Mouse (Mus musculus): ENCODE measurements around the gene Rnf5. TPM values are rescaled to one million over a fixed set of nuclear protein-coding genes. Genes with fewer than 3 reads are reported as not detected.
A peak's percentile ranks its signal among the peaks of the same experiment; 100 is the strongest.

Rnf5 gene
- polyA plus RNA-seq, 1 experiment from 2014 or later, result 222 TPM

DNA sequence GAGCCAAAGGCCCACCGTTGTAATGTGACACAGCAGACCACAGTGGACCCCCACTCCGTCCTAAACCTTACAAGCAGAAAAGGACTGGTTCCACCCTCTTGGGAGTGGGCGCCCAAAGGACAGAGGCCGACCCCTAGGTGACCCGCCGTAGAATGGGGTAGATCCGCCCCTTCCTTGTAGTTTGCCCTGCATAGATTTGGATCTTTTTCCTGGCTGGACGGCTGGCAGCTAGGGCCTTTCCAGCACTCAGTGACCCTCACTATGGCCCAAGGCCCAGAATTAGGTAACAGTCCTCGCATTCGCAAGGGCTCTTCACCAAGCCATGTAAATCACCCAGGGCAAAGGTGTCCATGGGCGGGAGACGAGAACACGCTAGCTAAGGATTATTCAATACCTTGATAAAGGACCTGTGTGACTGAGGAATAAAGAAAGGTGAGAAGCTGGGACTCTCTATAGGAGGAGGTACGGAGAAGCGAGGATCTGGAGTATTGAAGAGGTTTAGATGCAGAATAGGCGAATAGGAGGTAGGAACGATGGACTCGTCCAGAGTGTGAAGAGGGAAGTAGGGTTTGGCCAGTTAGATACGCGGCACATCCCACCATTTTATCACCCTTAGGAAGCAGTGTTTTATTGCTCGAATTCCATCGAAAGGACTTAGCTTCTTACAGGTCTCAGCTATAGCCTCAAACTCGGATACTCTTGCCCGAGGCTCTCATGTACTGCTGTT lies 1.2 kb upstream of the Rnf5 start:
- peaks cover 23% of the 10 kb centered on the region for H3K4me1 ChIP-seq (ENCODE audit: control insufficient read depth, insufficient read depth, low read length)
- no peak for DNase-seq (ENCODE audit: low spot score)
- WGBS, result 18% methylated on average over 24 of the region's 24 CpGs

DNA sequence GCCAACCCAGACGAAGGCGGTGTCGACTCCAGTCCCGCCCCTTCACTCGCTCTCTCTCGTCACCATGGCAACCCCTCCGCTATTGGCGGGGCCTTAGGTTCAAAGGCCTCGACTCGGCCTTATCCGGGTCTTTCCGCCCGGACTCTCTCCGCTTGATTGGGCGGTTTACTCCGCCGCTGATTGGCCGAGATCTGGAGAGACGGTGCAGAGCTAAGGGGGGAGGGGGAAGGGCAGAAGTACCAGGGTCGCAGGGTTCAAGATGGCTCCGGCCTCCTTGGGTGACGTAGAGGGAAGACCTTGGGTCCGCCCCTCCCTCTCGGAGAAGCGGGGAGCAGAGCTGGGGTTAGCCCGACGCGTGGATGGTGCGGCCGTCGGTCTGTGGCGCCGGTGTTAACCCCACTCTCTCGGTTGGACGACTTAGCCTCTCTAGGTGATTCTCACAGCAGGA lies 595 bp upstream of the Rnf5 start, which contains the start of gene Agpat1:
Gene Agpat1, plus strand, starts transcription at position 202 of the 448 bp plus-strand sequence.
- ATAC-seq (peak; percentile 83), DNase-seq (ENCODE audit: low spot score) (no peak)
- Histone ChIP-seq H3K36me3 (ENCODE audit: control insufficient read depth, insufficient read depth, low read length) (peaks cover 26% of the 10 kb centered on the region), H3K4me1 (ENCODE audit: control insufficient read depth, insufficient read depth, low read length) (peaks cover 23% of the 10 kb centered on the region), H3K4me2 (ENCODE audit: low read length) (peak within 1 kb of the TSS; percentile 77), H3K9me3 (replicated peaks; ENCODE audit: control insufficient read depth, low read length) (no peaks in the 10 kb centered on the region), H3K4me3 (ENCODE audit: low read depth, low read length) (peak within 1 kb of the TSS; percentile 92), H3K27ac (ENCODE audit: low read depth, low read length) (peak within 1 kb of the TSS; percentile 85), H3K9ac (ENCODE audit: low read length) (peak within 1 kb of the TSS; percentile 98), H3K27me3 (replicated peaks; ENCODE audit: control insufficient read depth, insufficient read depth, low read length) (no peaks in the 10 kb centered on the region)
- under 1% methylated on average over 35 of the region's 35 CpGs for WGBS

More for the DNA sequence above, 1.2 kb upstream of the Rnf5 start:
- peaks cover 26% of the 10 kb centered on the region for H3K36me3 ChIP-seq (ENCODE audit: control insufficient read depth, insufficient read depth, low read length)
- H3K9ac ChIP-seq (ENCODE audit: low read length), result peak overlapping the region; percentile 98
- ATAC-seq, result no peak
- peak overlapping the region; percentile 77 for H3K4me2 ChIP-seq (ENCODE audit: low read length)
- peak overlapping the region; percentile 85 for H3K27ac ChIP-seq (ENCODE audit: low read depth, low read length)
- peak overlapping the region; percentile 92 for H3K4me3 ChIP-seq (ENCODE audit: low read depth, low read length)
- no peaks in the 10 kb centered on the region for H3K9me3 ChIP-seq (replicated peaks; ENCODE audit: control insufficient read depth, low read length)
- H3K27me3 ChIP-seq (replicated peaks; ENCODE audit: control insufficient read depth, insufficient read depth, low read length), result no peaks in the 10 kb centered on the region

DNA sequence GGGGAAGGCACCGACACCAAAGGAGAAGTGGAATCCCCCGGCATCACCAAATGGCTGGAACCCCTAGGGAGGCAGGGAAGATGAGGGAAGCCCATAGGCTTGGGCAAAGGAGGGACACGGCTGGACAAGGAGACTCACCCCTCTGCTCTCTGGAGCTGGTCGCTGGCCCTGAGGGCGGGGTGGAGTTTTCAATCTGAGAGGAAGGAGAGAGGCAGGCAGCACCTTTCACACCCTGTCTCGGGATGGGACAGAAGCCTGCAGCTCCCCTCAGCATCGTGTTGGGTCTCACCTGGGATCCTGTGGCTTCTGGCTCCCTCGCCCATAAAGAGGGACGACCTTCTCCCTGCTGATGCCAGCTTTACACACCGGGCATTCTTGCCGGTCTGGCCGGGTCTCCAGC lies 1.7 kb downstream of the Rnf5 start:
- H3K9me3 ChIP-seq (replicated peaks; ENCODE audit: control insufficient read depth, low read length), result no peaks in the 10 kb centered on the region
- DNase-seq (ENCODE audit: low spot score) (no peak), ATAC-seq (no peak)
- no peak overlapping the region for H3K27ac ChIP-seq (ENCODE audit: low read depth, low read length)
- peak overlapping the region; percentile 66; the same call in 1 of the 2 replicates for H3K4me2 ChIP-seq (ENCODE audit: low read length)
- 90% methylated on average over 12 of the region's 12 CpGs for WGBS
- no peak overlapping the region for H3K9ac ChIP-seq (ENCODE audit: low read length)
- H3K4me3 ChIP-seq (ENCODE audit: low read depth, low read length), result no peak overlapping the region
- H3K36me3 ChIP-seq (ENCODE audit: control insufficient read depth, insufficient read depth, low read length), result peaks cover 24% of the 10 kb centered on the region
- H3K27me3 ChIP-seq (replicated peaks; ENCODE audit: control insufficient read depth, insufficient read depth, low read length), result no peaks in the 10 kb centered on the region
- H3K4me1 ChIP-seq (ENCODE audit: control insufficient read depth, insufficient read depth, low read length), result peaks cover 19% of the 10 kb centered on the region

DNA sequence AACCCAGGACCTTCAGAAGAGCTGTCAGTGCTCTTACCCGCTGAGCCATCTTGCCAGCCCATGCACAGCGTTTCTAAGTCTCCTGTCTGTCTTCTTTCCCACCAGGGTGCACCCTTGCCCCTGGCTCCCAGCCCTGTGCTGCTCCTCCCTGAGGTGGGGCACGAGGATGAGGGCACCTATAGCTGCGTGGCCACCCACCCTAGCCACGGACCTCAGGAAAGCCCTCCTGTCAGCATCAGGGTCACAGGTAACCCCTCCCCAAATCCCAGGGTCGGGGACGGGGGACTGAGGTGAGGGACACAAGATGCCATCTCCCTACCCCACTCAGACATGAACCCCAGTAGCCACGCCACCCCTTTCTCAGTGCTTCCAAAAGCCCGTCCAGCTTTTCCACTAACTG lies 3.6 kb downstream of the Rnf5 start:
- Histone ChIP-seq H3K9me3 (replicated peaks; ENCODE audit: control insufficient read depth, low read length) (no peaks in the 10 kb centered on the region), H3K27me3 (replicated peaks; ENCODE audit: control insufficient read depth, insufficient read depth, low read length) (no peaks in the 10 kb centered on the region), H3K4me2 (ENCODE audit: low read length) (no peak overlapping the region), H3K9ac (ENCODE audit: low read length) (no peak overlapping the region), H3K4me1 (ENCODE audit: control insufficient read depth, insufficient read depth, low read length) (peaks cover 9% of the 10 kb centered on the region), H3K27ac (ENCODE audit: low read depth, low read length) (no peak overlapping the region), H3K4me3 (ENCODE audit: low read depth, low read length) (no peak overlapping the region), H3K36me3 (ENCODE audit: control insufficient read depth, insufficient read depth, low read length) (peaks cover 36% of the 10 kb centered on the region)
- ATAC-seq (no peak), DNase-seq (ENCODE audit: low spot score) (no peak)
- WGBS, result 70% methylated on average over 9 of the region's 9 CpGs

DNA sequence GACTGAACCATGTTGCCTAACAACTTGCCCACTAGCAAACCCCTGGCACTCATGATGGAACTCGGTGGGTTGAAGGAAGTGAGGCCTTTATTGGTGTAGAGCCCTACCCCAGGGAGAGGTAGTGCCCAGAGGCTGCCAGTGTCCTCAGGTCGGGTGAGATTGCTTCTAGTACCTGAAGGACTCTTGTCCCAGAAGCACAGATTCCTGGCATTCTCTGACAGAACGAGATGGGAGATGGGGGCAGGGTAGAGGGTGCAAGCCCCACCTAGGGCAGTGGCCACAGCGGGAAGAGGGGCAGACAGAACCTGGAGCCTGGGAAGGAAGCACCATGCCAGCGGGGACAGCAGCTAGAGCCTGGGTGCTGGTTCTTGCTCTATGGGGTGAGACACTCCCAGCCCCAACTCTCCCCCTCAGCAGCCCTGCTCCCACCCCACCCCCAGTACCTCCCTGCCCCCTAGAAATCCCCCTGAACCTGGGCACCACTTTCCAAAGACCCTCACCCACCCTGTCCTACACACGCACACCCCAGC lies 5.9 kb downstream of the Rnf5 start, which contains the start of gene Ager:
Gene Ager, plus strand, starts transcription at position 297 of the 530 bp plus-strand sequence.
- Histone ChIP-seq H3K9ac (ENCODE audit: low read length) (no peak within 1 kb of the TSS), H3K36me3 (ENCODE audit: control insufficient read depth, insufficient read depth, low read length) (peaks cover 46% of the 10 kb centered on the region), H3K4me1 (ENCODE audit: control insufficient read depth, insufficient read depth, low read length) (peaks cover 14% of the 10 kb centered on the region), H3K4me2 (ENCODE audit: low read length) (no peak within 1 kb of the TSS), H3K27ac (ENCODE audit: low read depth, low read length) (no peak within 1 kb of the TSS), H3K4me3 (ENCODE audit: low read depth, low read length) (no peak within 1 kb of the TSS), H3K9me3 (replicated peaks; ENCODE audit: control insufficient read depth, low read length) (no peaks in the 10 kb centered on the region), H3K27me3 (replicated peaks; ENCODE audit: control insufficient read depth, insufficient read depth, low read length) (no peaks in the 10 kb centered on the region)
- 25% methylated on average over 6 of the region's 6 CpGs for WGBS
- ATAC-seq (no peak), DNase-seq (ENCODE audit: low spot score) (no peak)

DNA sequence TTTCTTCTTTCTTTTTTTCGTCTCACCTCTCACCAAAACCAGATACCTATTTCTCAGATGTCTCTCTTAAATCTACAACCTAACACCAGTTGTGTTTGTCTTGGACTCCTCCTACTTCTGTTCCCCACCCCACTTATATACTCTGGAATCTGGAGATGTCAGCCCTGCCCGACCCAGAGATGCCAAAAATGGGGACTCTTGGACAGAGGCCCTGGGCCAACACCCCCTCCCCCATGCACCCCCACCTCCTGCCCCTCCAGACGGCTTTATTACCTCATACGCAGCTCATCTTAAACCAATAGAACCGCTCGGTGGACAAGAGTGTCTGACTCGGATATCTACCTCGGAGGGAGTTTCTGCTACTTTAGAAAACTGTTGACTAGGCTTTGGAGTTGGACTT lies 7.4 kb downstream of the Rnf5 start:
- ATAC-seq, result no peak
- DNase-seq (ENCODE audit: low spot score), result no peak
- peaks cover 35% of the 10 kb centered on the region for H3K36me3 ChIP-seq (ENCODE audit: control insufficient read depth, insufficient read depth, low read length)
- H3K4me3 ChIP-seq (ENCODE audit: low read depth, low read length), result no peak overlapping the region
- no peaks in the 10 kb centered on the region for H3K9me3 ChIP-seq (replicated peaks; ENCODE audit: control insufficient read depth, low read length)
- 79% methylated on average over 8 of the region's 8 CpGs for WGBS
- H3K9ac ChIP-seq (ENCODE audit: low read length), result no peak overlapping the region
- H3K27ac ChIP-seq (ENCODE audit: low read depth, low read length), result no peak overlapping the region
- no peaks in the 10 kb centered on the region for H3K27me3 ChIP-seq (replicated peaks; ENCODE audit: control insufficient read depth, insufficient read depth, low read length)
- peaks cover 15% of the 10 kb centered on the region for H3K4me1 ChIP-seq (ENCODE audit: control insufficient read depth, insufficient read depth, low read length)
- no peak overlapping the region for H3K4me2 ChIP-seq (ENCODE audit: low read length)

DNA sequence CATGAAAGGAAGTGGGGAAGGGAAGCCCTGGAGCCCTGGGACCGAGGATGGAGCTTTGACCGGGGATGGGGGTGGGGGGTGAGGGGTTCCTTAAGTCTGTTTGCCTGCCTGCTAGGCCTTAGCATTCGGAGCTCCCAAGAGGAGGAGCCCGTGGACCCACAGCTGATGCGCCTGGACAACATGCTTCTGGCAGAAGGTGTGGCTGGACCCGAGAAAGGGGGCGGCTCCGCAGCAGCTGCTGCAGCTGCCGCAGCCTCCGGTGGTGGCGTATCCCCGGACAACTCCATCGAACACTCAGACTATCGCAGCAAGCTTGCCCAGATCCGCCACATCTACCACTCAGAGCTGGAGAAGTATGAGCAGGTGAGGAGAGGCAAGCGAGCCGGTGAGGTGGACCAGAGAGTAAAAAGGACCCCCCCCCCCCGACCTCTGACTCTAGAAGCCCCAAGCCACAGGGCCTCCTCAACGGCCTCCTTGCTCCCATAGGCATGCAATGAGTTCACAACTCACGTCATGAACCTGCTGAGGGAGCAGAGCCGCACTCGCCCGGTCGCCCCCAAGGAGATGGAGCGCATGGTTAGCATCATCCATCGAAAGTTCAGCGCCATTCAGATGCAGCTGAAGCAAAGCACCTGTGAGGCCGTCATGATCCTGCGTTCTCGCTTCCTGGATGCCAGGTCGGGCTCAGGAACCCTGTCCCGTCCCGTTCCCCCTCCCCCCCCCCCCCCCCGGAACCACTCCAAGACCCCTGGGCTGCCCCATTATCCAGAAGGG lies 9.6 kb downstream of the Rnf5 start:
- H3K4me2 ChIP-seq (ENCODE audit: low read length), result peak overlapping the region; percentile 84
- peak overlapping the region; percentile 99 for H3K9ac ChIP-seq (ENCODE audit: low read length)
- H3K27me3 ChIP-seq (replicated peaks; ENCODE audit: control insufficient read depth, insufficient read depth, low read length), result no peaks in the 10 kb centered on the region
- peak overlapping the region; percentile 98 for H3K27ac ChIP-seq (ENCODE audit: low read depth, low read length)
- peak overlapping the region; percentile 86 for H3K4me3 ChIP-seq (ENCODE audit: low read depth, low read length)
- DNase-seq (ENCODE audit: low spot score) (peak; percentile 17), ATAC-seq (no peak)
- H3K4me1 ChIP-seq (ENCODE audit: control insufficient read depth, insufficient read depth, low read length), result peaks cover 22% of the 10 kb centered on the region
- H3K9me3 ChIP-seq (replicated peaks; ENCODE audit: control insufficient read depth, low read length), result no peaks in the 10 kb centered on the region
- WGBS, result 50% methylated on average over 33 of the region's 34 CpGs
- H3K36me3 ChIP-seq (ENCODE audit: control insufficient read depth, insufficient read depth, low read length), result peaks cover 22% of the 10 kb centered on the region

DNA sequence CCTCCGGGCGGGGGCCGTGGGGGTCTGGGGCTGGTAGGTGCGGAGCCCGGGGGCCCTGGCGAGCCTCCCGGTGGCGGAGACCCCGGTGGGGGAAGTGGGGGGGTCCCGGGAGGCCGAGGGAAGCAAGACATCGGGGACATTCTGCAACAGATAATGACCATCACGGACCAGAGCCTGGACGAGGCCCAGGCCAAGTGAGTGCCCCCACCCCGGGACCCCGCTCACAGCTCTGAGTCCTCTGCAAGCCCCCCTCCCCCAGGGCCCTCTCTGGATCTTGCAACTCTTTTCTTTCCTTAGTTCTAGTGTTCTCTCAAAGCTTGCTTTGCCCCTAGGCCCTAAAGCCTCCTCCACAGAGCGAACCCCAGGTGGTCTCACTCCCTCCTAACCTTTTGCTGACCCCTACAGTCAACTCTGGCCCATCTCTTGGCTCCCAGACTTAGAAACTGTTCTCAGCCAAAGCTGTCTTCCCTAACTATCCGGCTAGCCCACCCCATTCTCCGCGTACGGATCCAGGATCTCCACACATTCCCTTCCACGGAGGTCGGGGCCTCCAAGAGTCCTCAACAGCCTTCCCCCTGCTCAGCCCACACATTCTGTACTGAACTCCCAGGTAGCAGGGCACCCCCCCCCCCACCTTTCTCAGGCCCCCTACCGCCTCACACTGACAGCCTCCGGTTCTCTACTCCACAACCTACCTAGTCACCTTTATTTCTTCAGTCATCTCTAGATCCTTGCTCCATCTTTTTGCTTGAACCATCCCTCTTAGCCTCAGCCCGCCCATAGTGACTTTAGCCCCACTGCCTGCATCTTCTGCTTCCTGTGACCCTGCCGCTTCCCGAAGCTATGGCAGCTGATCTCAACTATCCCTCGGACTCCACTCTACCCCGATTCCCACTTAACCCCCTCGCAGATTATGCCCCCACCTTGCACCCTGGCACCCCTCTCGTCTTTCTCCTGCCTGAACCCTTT lies 10.6 kb downstream of the Rnf5 start:
- peak overlapping the region; percentile 84 for H3K4me2 ChIP-seq (ENCODE audit: low read length)
- ATAC-seq, result peak; percentile 20
- H3K36me3 ChIP-seq (ENCODE audit: control insufficient read depth, insufficient read depth, low read length), result peaks cover 22% of the 10 kb centered on the region
- DNase-seq (ENCODE audit: low spot score), result peak; percentile 35
- no peaks in the 10 kb centered on the region for H3K9me3 ChIP-seq (replicated peaks; ENCODE audit: control insufficient read depth, low read length)
- 1% methylated on average over 29 of the region's 32 CpGs for WGBS
- peak overlapping the region; percentile 86 for H3K4me3 ChIP-seq (ENCODE audit: low read depth, low read length)
- peaks cover 25% of the 10 kb centered on the region for H3K4me1 ChIP-seq (ENCODE audit: control insufficient read depth, insufficient read depth, low read length)
- no peaks in the 10 kb centered on the region for H3K27me3 ChIP-seq (replicated peaks; ENCODE audit: control insufficient read depth, insufficient read depth, low read length)
- H3K9ac ChIP-seq (ENCODE audit: low read length), result peak overlapping the region; percentile 99
- peak overlapping the region; percentile 98 for H3K27ac ChIP-seq (ENCODE audit: low read depth, low read length)
